Mouse (Mus musculus): ENCODE results near the gene Chrng.

Gene Chrng

DNA sequence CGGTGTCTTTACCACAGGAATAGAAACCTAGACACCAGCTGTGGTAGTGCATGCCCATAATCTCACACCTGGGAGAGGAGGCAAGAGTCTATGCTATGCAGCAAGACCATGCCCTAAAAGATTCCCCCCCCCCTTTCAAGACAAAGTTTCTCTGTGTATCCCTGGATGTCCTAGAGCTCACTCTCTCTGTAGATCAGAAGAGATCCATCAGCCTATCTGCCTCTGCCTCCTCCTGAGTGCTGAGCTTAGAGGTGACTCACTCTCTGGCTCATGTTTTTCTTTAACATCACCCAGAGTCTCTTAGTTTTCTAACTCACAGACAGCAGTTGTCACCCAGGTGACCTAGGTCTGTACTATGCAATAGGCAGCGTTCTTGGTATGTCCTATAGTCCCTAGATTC lies 54.9 kb downstream of the Chrng start:
- no peak for DNase-seq
